Mouse (Mus musculus): ENCODE results near the gene Spo11.

GRCm38 (mm10) chr2:173041242-173041641 lies 63.7 kb downstream of the Spo11 start:
- TF ChIP-seq CTCF (IDR thresholded peaks at IDR 0.05; ENCODE audit: control insufficient read depth, insufficient read depth, insufficient replicate concordance, low read depth, low read length) (no peak), POLR2A (IDR thresholded peaks at IDR 0.05; ENCODE audit: control insufficient read depth, low read depth, low read length) (no peak)

Data from testis, adult 2 months (tissue).